10 mouse cellular contexts compared by ENCODE assay signal in genomic region chr17:78734806-78735205, GRCm38 (mm10). TPM values are rescaled to one million over a fixed set of nuclear protein-coding genes. Genes with fewer than 3 reads are reported as not detected.
DNase-seq lines count a peak whose midpoint lies in the region; ATAC-seq and TF ChIP-seq lines count a peak whose summit lies in the region.
"Had no signal": no experiment of that assay in that cellular context is flagged by ENCODE, and none has a peak within 500 bp of the region (broad histone marks: within the 10 kb centered on the region; RNA-seq: fewer than 3 reads in every experiment).

No protein-coding gene starts in this region.

- intact Hi-C loops in left cerebral cortex, postnatal 36 days (cut with DNase I) = loop anchor here (5.0 kb wide), 3 partner anchors 53 to 138 kb away; no protein-coding TSS in a partner anchor

- H3K9me3 ChIP-seq in lung, postnatal 0 days (ENCODE audit: low read length) = no peaks in the 10 kb centered on the region
- no peaks in the 10 kb centered on the region for H3K9me3 ChIP-seq in limb, embryonic 13.5 days
- H3K9me3 ChIP-seq in stomach, embryonic 14.5 days (ENCODE audit: control insufficient read depth, low read depth, low read length) = no peaks in the 10 kb centered on the region

- no peak overlapping the region for H3K27ac ChIP-seq in cerebellum, adult 2 months (ENCODE audit: insufficient read depth, low read length)
- H3K27ac ChIP-seq in lung, postnatal 0 days (ENCODE audit: low read length) = peak overlapping the region; percentile 14; the same call in 1 of the 2 replicates
- no peak overlapping the region for H3K27ac ChIP-seq in limb, embryonic 13.5 days
- no peak overlapping the region for H3K27ac ChIP-seq in stomach, embryonic 14.5 days (ENCODE audit: low read length)

- H3K36me3 ChIP-seq in lung, postnatal 0 days (ENCODE audit: insufficient read depth, low read length) = no peaks in the 10 kb centered on the region
- no peaks in the 10 kb centered on the region; the same call in 1 of the 2 replicates for H3K36me3 ChIP-seq in limb, embryonic 13.5 days
- no peaks in the 10 kb centered on the region for H3K36me3 ChIP-seq in stomach, embryonic 14.5 days (ENCODE audit: control insufficient read depth, insufficient read depth, low read length)

- no peak for DNase-seq in cerebellum, adult 2 months
- no peak for DNase-seq in cerebellum, postnatal 25 days
- peak; percentile 16 for DNase-seq in lung, postnatal 0 days (ENCODE audit: low spot score)
- no peak for DNase-seq in lung, postnatal 25 days (ENCODE audit: low spot score)
- no peak for DNase-seq in left cerebral cortex, postnatal 36 days (ENCODE audit: low spot score in 2 of 2)
- DNase-seq in frontal cortex, adult 2 months (ENCODE audit: extremely low spot score in 1 of 2, low spot score in 1 of 2) = no peak
- DNase-seq: gastrocnemius, postnatal 25 days; thymus, adult 18-20 months had no signal

- 65% methylated on average over 10 of the region's 10 CpGs for WGBS in cerebellum, adult 2 months
- WGBS in lung, postnatal 0 days = 66% methylated on average over 10 of the region's 10 CpGs
- WGBS in limb, embryonic 13.5 days = 86% methylated on average over 10 of the region's 10 CpGs
- WGBS in stomach, embryonic 14.5 days = 67% methylated on average over 10 of the region's 10 CpGs

- H3K4me3 ChIP-seq in cerebellum, adult 2 months (replicated peaks; ENCODE audit: insufficient read depth, low read depth, low read length) = peak overlapping the region; percentile 29
- H3K4me3 ChIP-seq in lung, postnatal 0 days (ENCODE audit: low read depth, low read length) = peak overlapping the region; percentile 98; the same call in 1 of the 2 replicates
- peak overlapping the region; percentile 92; the same call in 1 of the 2 replicates for H3K4me3 ChIP-seq in limb, embryonic 13.5 days
- peak overlapping the region; percentile 64; the same call in 1 of the 2 replicates for H3K4me3 ChIP-seq in stomach, embryonic 14.5 days (ENCODE audit: low read depth, low read length)

- TF ChIP-seq POLR2A in cerebellum, adult 2 months (IDR thresholded peaks at IDR 0.05; ENCODE audit: borderline replicate concordance, insufficient read depth, low read length) = no peak

- H3K27me3 ChIP-seq in cerebellum, adult 2 months (ENCODE audit: control insufficient read depth, insufficient read depth, low read length) = no peaks in the 10 kb centered on the region
- no peaks in the 10 kb centered on the region for H3K27me3 ChIP-seq in lung, postnatal 0 days (replicated peaks; ENCODE audit: insufficient read depth, low read length)
- H3K27me3 ChIP-seq in limb, embryonic 13.5 days = no peaks in the 10 kb centered on the region
- no peaks in the 10 kb centered on the region for H3K27me3 ChIP-seq in stomach, embryonic 14.5 days (ENCODE audit: control insufficient read depth, insufficient read depth, low read length)

- TF ChIP-seq EP300 in lung, postnatal 0 days (IDR thresholded peaks at IDR 0.05) = no peak

- TF ChIP-seq CTCF in cerebellum, adult 2 months (IDR thresholded peaks at IDR 0.05; ENCODE audit: borderline replicate concordance, insufficient read depth, low read depth, low read length) = no peak
- no peak for TF ChIP-seq CTCF in lung, postnatal 0 days (IDR thresholded peaks at IDR 0.05)

- ATAC-seq in lung, postnatal 0 days = no peak
- no peak for ATAC-seq in limb, embryonic 13.5 days (ENCODE audit: low FRiP score, low read depth)
- no peak for ATAC-seq in stomach, embryonic 14.5 days (ENCODE audit: insufficient number of reproducible peaks, insufficient read depth, low FRiP score, low read depth)

- H3K4me1 ChIP-seq in cerebellum, adult 2 months (ENCODE audit: control insufficient read depth, insufficient read depth, low read length) = peaks cover 11% of the 10 kb centered on the region; the same call in 1 of the 2 replicates
- H3K4me1 ChIP-seq in lung, postnatal 0 days (ENCODE audit: insufficient read depth, low read depth, low read length) = peaks cover 15% of the 10 kb centered on the region; the same call in 1 of the 2 replicates
- H3K4me1 ChIP-seq in limb, embryonic 13.5 days = peaks cover 14% of the 10 kb centered on the region
- H3K4me1 ChIP-seq in stomach, embryonic 14.5 days (ENCODE audit: control insufficient read depth, insufficient read depth, low read length) = peaks cover 6% of the 10 kb centered on the region

- H3K9ac ChIP-seq in lung, postnatal 0 days (replicated peaks; ENCODE audit: low read depth) = no peak overlapping the region
- peak overlapping the region; percentile 96 for H3K9ac ChIP-seq in limb, embryonic 13.5 days
- H3K9ac ChIP-seq in stomach, embryonic 14.5 days (replicated peaks; ENCODE audit: low read depth, low read length) = no peak overlapping the region

- peak overlapping the region; percentile 74; the same call in 1 of the 2 replicates for H3K4me2 ChIP-seq in lung, postnatal 0 days (replicated peaks; ENCODE audit: low read depth, low read length)
- peak overlapping the region; percentile 69 for H3K4me2 ChIP-seq in limb, embryonic 13.5 days (replicated peaks)
- peak overlapping the region; percentile 66 for H3K4me2 ChIP-seq in stomach, embryonic 14.5 days (replicated peaks; ENCODE audit: low read depth, low read length)

RNA-seq across cellular contexts. Expression of gene Strn, which starts 2.2 kb away (rescaled TPM):
- polyA plus RNA-seq in cerebellum, adult 2 months (2012; rRNA removed) = 24.6 and 25.0 TPM in 2 replicates
- 3.4 and 4.3 TPM in 2 replicates for polyA plus RNA-seq in lung, postnatal 0 days (2015; fragmentation: Nextera tagmentation; extraction: Ambion mirVana)
- polyA plus RNA-seq in limb, embryonic 13.5 days (2015; fragmentation: Nextera tagmentation; extraction: Ambion mirVana) = 4.7 and 5.2 TPM in 2 replicates
- 7.6 and 8.8 TPM in 2 replicates for polyA plus RNA-seq in stomach, embryonic 14.5 days (2014; fragmentation: Nextera tagmentation; extraction: Ambion mirVana)
- 10 to 100 TPM; 61.8 to 79.9 TPM for total RNA-seq in left cerebral cortex, postnatal 36 days (2021)
- 20.7 and 21.1 TPM in 2 replicates for polyA plus RNA-seq in frontal cortex, adult 2 months (2012; rRNA removed)

Comparison
In these comparisons a context has a peak if more than half of its experiments do, and no peak if none do; other contexts are left out.
1. H3K4me3 ChIP-seq: peak in every context shown above with its lines; median percentile 98 in lung, postnatal 0 days; 92 in limb, embryonic 13.5 days; 64 in stomach, embryonic 14.5 days; 29 in cerebellum, adult 2 months.